Mouse (Mus musculus): Measurements from ENCODE around the gene Iqgap1. TPM values are rescaled to one million over a fixed set of nuclear protein-coding genes. Genes with fewer than 3 reads are reported as not detected.
"Not testable (repeated sequence)": the region's sequence is repeated elsewhere in the genome, so short reads cannot be mapped to it uniquely, and the experiment has no call there.

Gene Iqgap1
- total and polyA plus RNA-seq, 2 experiments from 2014 or later: 23.6 to 39.8 TPM

GRCm38 (mm10) chr7:80766072-80766471 lies 59.7 kb downstream of the Iqgap1 start:
- H3K27ac ChIP-seq (ENCODE audit: low read depth): 0 out of 2 replicates have a peak overlapping the region, but pooled peaks have one; percentile 74
- DNase-seq (ENCODE audit: low spot score) (no peak), ATAC-seq (ENCODE audit: insufficient read depth, low read depth) (no peak)
- H3K27me3 ChIP-seq (ENCODE audit: control insufficient read depth, insufficient read depth, low read length): no peaks in the 10 kb centered on the region
- no peak overlapping the region for H3K4me2 ChIP-seq (ENCODE audit: low read depth, low read length)
- no peaks in the 10 kb centered on the region for H3K9me3 ChIP-seq (replicated peaks; ENCODE audit: control insufficient read depth, low read length)
- TF ChIP-seq EP300 (IDR thresholded peaks at IDR 0.05; ENCODE audit: low read depth): no peak
- no peak for TF ChIP-seq CTCF (IDR thresholded peaks at IDR 0.05; ENCODE audit: low read depth)
- peaks cover 31% of the 10 kb centered on the region for H3K36me3 ChIP-seq (replicated peaks; ENCODE audit: control insufficient read depth, insufficient read depth, low read length)
- no peak overlapping the region for H3K4me3 ChIP-seq (ENCODE audit: low read depth, low read length)
- 67% methylated on average over 3 of the region's 3 CpGs for WGBS
- H3K9ac ChIP-seq (replicated peaks; ENCODE audit: low read depth, low read length): no peak overlapping the region
- peaks cover 51% of the 10 kb centered on the region for H3K4me1 ChIP-seq (ENCODE audit: control insufficient read depth, insufficient read depth)

DNA sequence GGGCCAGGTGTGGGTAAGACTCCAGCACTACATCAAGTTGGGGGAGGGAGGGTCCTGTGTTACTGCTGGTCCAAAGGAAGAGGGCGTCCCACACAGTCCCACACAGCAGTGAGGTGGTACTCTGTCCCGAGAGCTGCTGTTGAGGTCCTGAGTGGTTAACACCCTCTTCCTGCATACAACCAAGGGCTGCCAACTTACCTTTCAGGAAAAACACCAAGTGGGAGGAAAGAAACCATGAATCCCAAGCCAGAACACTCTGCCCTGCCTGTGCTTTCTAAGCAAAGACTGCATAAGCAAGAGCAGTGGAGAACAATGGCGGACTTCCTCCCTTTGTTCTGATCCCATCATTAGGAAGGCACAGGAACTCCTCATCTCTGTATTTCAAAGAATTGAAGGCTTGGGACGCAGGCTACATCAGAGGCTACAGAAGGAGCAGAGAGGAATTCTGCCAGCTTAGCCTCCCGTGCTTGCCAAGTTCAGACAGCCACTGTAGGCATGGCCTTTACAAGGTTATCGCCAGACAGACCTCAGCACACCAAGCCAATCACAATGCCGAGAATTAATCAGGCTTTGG lies 61.8 kb downstream of the Iqgap1 start:
- Histone ChIP-seq H3K27me3 (ENCODE audit: control insufficient read depth, insufficient read depth, low read length) (no peaks in the 10 kb centered on the region), H3K9me3 (replicated peaks; ENCODE audit: control insufficient read depth, low read length) (no peaks in the 10 kb centered on the region), H3K4me3 (ENCODE audit: low read depth, low read length) (no peak overlapping the region), H3K36me3 (replicated peaks; ENCODE audit: control insufficient read depth, insufficient read depth, low read length) (peaks cover 49% of the 10 kb centered on the region), H3K4me2 (ENCODE audit: low read depth, low read length) (peak overlapping the region; percentile 37), H3K9ac (replicated peaks; ENCODE audit: low read depth, low read length) (no peak overlapping the region), H3K27ac (ENCODE audit: low read depth) (peak overlapping the region; percentile 74), H3K4me1 (ENCODE audit: control insufficient read depth, insufficient read depth) (peaks cover 52% of the 10 kb centered on the region)
- peak; percentile 84 for DNase-seq (ENCODE audit: low spot score)
- 17% methylated on average over 7 of the region's 7 CpGs for WGBS
- ATAC-seq (ENCODE audit: insufficient read depth, low read depth): peak; percentile 86
- TF ChIP-seq CTCF (IDR thresholded peaks at IDR 0.05; ENCODE audit: low read depth) (0 out of 2 replicates have a peak, but pooled peaks have one; percentile 1), EP300 (IDR thresholded peaks at IDR 0.05; ENCODE audit: low read depth) (peak; percentile 10; the same call in 1 of the 2 replicates)

GRCm38 (mm10) chr7:80762297-80762696 lies 63.5 kb downstream of the Iqgap1 start:
- DNase-seq (ENCODE audit: low spot score): no peak
- no peak for TF ChIP-seq CTCF (IDR thresholded peaks at IDR 0.05; ENCODE audit: low read depth)
- TF ChIP-seq EP300 (IDR thresholded peaks at IDR 0.05; ENCODE audit: low read depth): no peak
- Histone ChIP-seq H3K4me3 (ENCODE audit: low read depth, low read length) (no peak overlapping the region), H3K36me3 (replicated peaks; ENCODE audit: control insufficient read depth, insufficient read depth, low read length) (peaks cover 62% of the 10 kb centered on the region), H3K27me3 (ENCODE audit: control insufficient read depth, insufficient read depth, low read length) (no peaks in the 10 kb centered on the region), H3K9ac (replicated peaks; ENCODE audit: low read depth, low read length) (no peak overlapping the region), H3K27ac (ENCODE audit: low read depth) (peak overlapping the region; percentile 71; the same call in 1 of the 2 replicates), H3K4me1 (ENCODE audit: control insufficient read depth, insufficient read depth) (peaks cover 50% of the 10 kb centered on the region), H3K4me2 (ENCODE audit: low read depth, low read length) (no peak overlapping the region), H3K9me3 (replicated peaks; ENCODE audit: control insufficient read depth, low read length) (no peaks in the 10 kb centered on the region)
- no peak for ATAC-seq (ENCODE audit: insufficient read depth, low read depth)
- WGBS: 68% methylated on average over 8 of the region's 8 CpGs

GRCm38 (mm10) chr7:80754086-80754485 lies 71.7 kb downstream of the Iqgap1 start:
- ATAC-seq (ENCODE audit: insufficient read depth, low read depth): no peak
- H3K9ac ChIP-seq (replicated peaks; ENCODE audit: low read depth, low read length): no peak overlapping the region
- no peaks in the 10 kb centered on the region for H3K9me3 ChIP-seq (replicated peaks; ENCODE audit: control insufficient read depth, low read length)
- TF ChIP-seq CTCF (IDR thresholded peaks at IDR 0.05; ENCODE audit: low read depth) (no peak), EP300 (IDR thresholded peaks at IDR 0.05; ENCODE audit: low read depth) (no peak)
- H3K27ac ChIP-seq (ENCODE audit: low read depth): peak overlapping the region; percentile 62
- no peak for DNase-seq (ENCODE audit: low spot score)
- no peak overlapping the region for H3K4me3 ChIP-seq (ENCODE audit: low read depth, low read length)
- 70% methylated on average over 2 of the region's 2 CpGs for WGBS
- H3K27me3 ChIP-seq (ENCODE audit: control insufficient read depth, insufficient read depth, low read length): no peaks in the 10 kb centered on the region
- no peaks in the 10 kb centered on the region; the same call in 1 of the 2 replicates for H3K4me1 ChIP-seq (ENCODE audit: control insufficient read depth, insufficient read depth)
- H3K36me3 ChIP-seq (replicated peaks; ENCODE audit: control insufficient read depth, insufficient read depth, low read length): peaks cover 80% of the 10 kb centered on the region
- H3K4me2 ChIP-seq (ENCODE audit: low read depth, low read length): no peak overlapping the region

- H3K9ac ChIP-seq (replicated peaks; ENCODE audit: low read depth, low read length): no peak overlapping the region
- no peaks in the 10 kb centered on the region for H3K9me3 ChIP-seq (replicated peaks; ENCODE audit: control insufficient read depth, low read length)
- ATAC-seq (ENCODE audit: insufficient read depth, low read depth) (peak; percentile 77), DNase-seq (ENCODE audit: low spot score) (peak; percentile 59)
- 33% methylated on average over 2 of the region's 2 CpGs for WGBS
- H3K4me3 ChIP-seq (ENCODE audit: low read depth, low read length): no peak overlapping the region
- H3K27ac ChIP-seq (ENCODE audit: low read depth): peak overlapping the region; percentile 62
- no peak for TF ChIP-seq EP300 (IDR thresholded peaks at IDR 0.05; ENCODE audit: low read depth)
- TF ChIP-seq CTCF (IDR thresholded peaks at IDR 0.05; ENCODE audit: low read depth): no peak
- H3K27me3 ChIP-seq (ENCODE audit: control insufficient read depth, insufficient read depth, low read length): no peaks in the 10 kb centered on the region
- H3K36me3 ChIP-seq (replicated peaks; ENCODE audit: control insufficient read depth, insufficient read depth, low read length): peaks cover 79% of the 10 kb centered on the region
- H3K4me1 ChIP-seq (ENCODE audit: control insufficient read depth, insufficient read depth): no peaks in the 10 kb centered on the region; the same call in 1 of the 2 replicates
- H3K4me2 ChIP-seq (ENCODE audit: low read depth, low read length): no peak overlapping the region
Observed at GRCm38 (mm10) chr7:80753613-80754012, 72.2 kb downstream of the Iqgap1 start.

GRCm38 (mm10) chr7:80749624-80750023 lies 76.2 kb downstream of the Iqgap1 start:
- H3K9ac ChIP-seq (replicated peaks; ENCODE audit: low read depth, low read length): no peak overlapping the region
- peaks cover 9% of the 10 kb centered on the region for H3K4me1 ChIP-seq (ENCODE audit: control insufficient read depth, insufficient read depth)
- H3K27me3 ChIP-seq (ENCODE audit: control insufficient read depth, insufficient read depth, low read length): no peaks in the 10 kb centered on the region
- DNase-seq (ENCODE audit: low spot score) (no peak), ATAC-seq (ENCODE audit: insufficient read depth, low read depth) (no peak)
- 77% methylated on average over 6 of the region's 6 CpGs for WGBS
- H3K4me3 ChIP-seq (ENCODE audit: low read depth, low read length): no peak overlapping the region
- no peaks in the 10 kb centered on the region for H3K9me3 ChIP-seq (replicated peaks; ENCODE audit: control insufficient read depth, low read length)
- TF ChIP-seq EP300 (IDR thresholded peaks at IDR 0.05; ENCODE audit: low read depth): no peak
- no peak for TF ChIP-seq CTCF (IDR thresholded peaks at IDR 0.05; ENCODE audit: low read depth)
- no peak overlapping the region for H3K4me2 ChIP-seq (ENCODE audit: low read depth, low read length)
- H3K27ac ChIP-seq (ENCODE audit: low read depth): no peak overlapping the region
- peaks cover 78% of the 10 kb centered on the region for H3K36me3 ChIP-seq (replicated peaks; ENCODE audit: control insufficient read depth, insufficient read depth, low read length)

GRCm38 (mm10) chr7:80749109-80749508 lies 76.7 kb downstream of the Iqgap1 start:
- not testable (repeated sequence) for H3K4me2 ChIP-seq (ENCODE audit: low read depth, low read length); H3K4me1 ChIP-seq (ENCODE audit: control insufficient read depth, insufficient read depth); H3K4me3 ChIP-seq (ENCODE audit: low read depth, low read length); ATAC-seq (ENCODE audit: insufficient read depth, low read depth); DNase-seq (ENCODE audit: low spot score); H3K27me3 ChIP-seq (ENCODE audit: control insufficient read depth, insufficient read depth, low read length); H3K9ac ChIP-seq (replicated peaks; ENCODE audit: low read depth, low read length); H3K27ac ChIP-seq (ENCODE audit: low read depth); H3K9me3 ChIP-seq (replicated peaks; ENCODE audit: control insufficient read depth, low read length)
- 95% methylated on average over 9 of the region's 10 CpGs for WGBS
- H3K36me3 ChIP-seq (replicated peaks; ENCODE audit: control insufficient read depth, insufficient read depth, low read length): peaks cover 81% of the 10 kb centered on the region

Data from heart, postnatal 0 days (tissue).